Mouse (Mus musculus): Measurements from ENCODE around the gene Uprt. TPM values are rescaled to one million over a fixed set of nuclear protein-coding genes. Genes with fewer than 3 reads are reported as not detected.

The Uprt gene
- total RNA-seq, 1 experiment, result 7.4 TPM

DNA sequence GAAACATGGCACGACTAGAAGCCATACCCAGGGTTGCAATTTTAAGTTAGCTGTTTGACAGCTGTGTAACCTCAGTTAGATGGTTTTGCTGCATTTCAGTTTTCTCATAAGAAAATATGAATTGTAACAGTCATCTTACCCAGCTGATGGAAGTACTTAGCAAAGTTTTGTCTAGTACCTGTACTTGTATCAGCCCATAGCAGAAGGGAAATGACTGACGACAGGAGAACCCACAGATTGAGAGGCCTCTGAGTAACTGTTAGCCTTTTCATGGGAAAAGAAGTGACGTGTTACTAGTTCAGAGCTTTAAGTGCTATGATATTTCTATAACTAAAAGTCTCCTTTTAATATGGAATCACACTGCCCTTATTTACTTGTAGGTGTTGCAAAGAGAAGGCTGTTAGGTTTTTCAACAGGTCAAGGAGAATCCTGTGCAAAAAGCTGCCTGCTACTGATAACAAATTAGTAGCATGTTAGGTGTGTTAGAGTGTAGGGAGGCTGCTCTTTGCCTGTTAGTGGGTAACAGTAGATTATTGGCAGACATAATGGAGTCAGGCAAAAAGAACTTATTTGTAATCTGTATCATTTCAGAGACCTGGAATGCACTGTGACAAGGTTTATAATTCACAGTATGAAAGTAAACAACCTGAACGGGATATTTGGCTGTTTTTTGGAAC lies 61.4 kb downstream of the Uprt start:
- in situ Hi-C loops (cut with MboI; ENCODE audit: low sequenced_read_pairs in 2 of 2, unreplicated experiment in 2 of 2), result no loop called here
- Histone ChIP-seq H3K4me1 (ENCODE audit: control insufficient read depth in 2 of 2, insufficient read depth in 2 of 2, low read length in 2 of 2, poor library complexity in 1 of 2) (no peaks in the 10 kb centered on the region), H3K27ac (ENCODE audit: insufficient read depth, low read depth, low read length, poor library complexity, severe bottlenecking) (no peak overlapping the region), H3K36me3 (ENCODE audit: control insufficient read depth, insufficient read depth, low read length, poor library complexity, severe bottlenecking) (no peaks in the 10 kb centered on the region), H3K4me3 (ENCODE audit: insufficient read depth in 1 of 2, low read depth in 1 of 2, low read length in 2 of 2, poor library complexity in 1 of 2, severe bottlenecking in 1 of 2) (no peak overlapping the region), H3K9ac (ENCODE audit: insufficient read depth, low read depth, low read length, poor library complexity, severe bottlenecking) (no peak overlapping the region), H3K9me3 (ENCODE audit: control insufficient read depth, insufficient read depth, low read depth, low read length) (no peaks in the 10 kb centered on the region)
- DNase-seq (ENCODE audit: low read depth, low spot score), result no peak
- TF ChIP-seq CHD2 (IDR thresholded peaks at IDR 0.05; ENCODE audit: low read depth, low read length) (no peak), ZNF384 (IDR thresholded peaks at IDR 0.05; ENCODE audit: low read depth, low read length) (no peak)

DNA sequence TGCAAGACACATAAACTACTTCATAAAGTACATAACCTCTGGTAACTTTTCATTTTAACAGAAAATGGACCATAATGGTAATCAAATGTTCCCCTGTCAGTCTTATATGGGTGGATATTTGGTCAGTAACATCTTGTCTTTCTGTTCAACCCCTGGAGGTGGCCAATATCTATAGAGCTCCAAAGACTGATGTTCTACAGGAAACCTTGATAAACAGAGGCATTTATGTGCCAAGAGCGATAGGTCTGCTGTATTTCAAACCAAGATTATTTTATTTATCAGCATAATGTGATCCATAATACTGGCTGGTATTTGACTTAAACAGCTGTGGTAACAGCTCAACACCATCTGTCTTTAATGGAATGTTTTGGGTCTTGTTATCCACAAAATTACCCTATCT lies 62.7 kb downstream of the Uprt start:
- Histone ChIP-seq H3K4me3 (ENCODE audit: insufficient read depth in 1 of 2, low read depth in 1 of 2, low read length in 2 of 2, poor library complexity in 1 of 2, severe bottlenecking in 1 of 2) (no peak overlapping the region), H3K4me1 (ENCODE audit: control insufficient read depth in 2 of 2, insufficient read depth in 2 of 2, low read length in 2 of 2, poor library complexity in 1 of 2) (no peaks in the 10 kb centered on the region), H3K9me3 (ENCODE audit: control insufficient read depth, insufficient read depth, low read depth, low read length) (no peaks in the 10 kb centered on the region), H3K27ac (ENCODE audit: insufficient read depth, low read depth, low read length, poor library complexity, severe bottlenecking) (no peak overlapping the region), H3K36me3 (ENCODE audit: control insufficient read depth, insufficient read depth, low read length, poor library complexity, severe bottlenecking) (no peaks in the 10 kb centered on the region), H3K9ac (ENCODE audit: insufficient read depth, low read depth, low read length, poor library complexity, severe bottlenecking) (no peak overlapping the region)
- no peak for TF ChIP-seq HCFC1 (IDR thresholded peaks at IDR 0.05; ENCODE audit: borderline replicate concordance, insufficient read depth, low read length)
- no peak for TF ChIP-seq ZNF384 (IDR thresholded peaks at IDR 0.05; ENCODE audit: low read depth, low read length)
- no peak for TF ChIP-seq MAFK (IDR thresholded peaks at IDR 0.05; ENCODE audit: insufficient read depth, low read depth, low read length)
- TF ChIP-seq CHD2 (IDR thresholded peaks at IDR 0.05; ENCODE audit: low read depth, low read length), result no peak
- no peak for TF ChIP-seq ZC3H11A (IDR thresholded peaks at IDR 0.05; ENCODE audit: borderline replicate concordance, low read depth, low read length)
- DNase-seq (ENCODE audit: low read depth, low spot score), result no peak
- in situ Hi-C loops (cut with MboI; ENCODE audit: low sequenced_read_pairs in 2 of 2, unreplicated experiment in 2 of 2), result no loop called here

Other genes with a start within 250 kb of the Uprt start
- 37.7 and 38.7 TPM in 2 replicates for gene Abcb7, start 69.0 kb upstream of the Uprt start, total RNA-seq (2012; rRNA removed)
- gene Zdhhc15, start 188.2 kb downstream of the Uprt start, total RNA-seq (2012; rRNA removed), result 10.8 and 11.8 TPM in 2 replicates